Mouse (Mus musculus): ENCODE measurements around the gene Arhgap1. TPM values are rescaled to one million over a fixed set of nuclear protein-coding genes. Genes with fewer than 3 reads are reported as not detected.
A peak's percentile ranks its signal among the peaks of the same experiment; 100 is the strongest.
"Not testable (repeated sequence)": the region's sequence is repeated elsewhere in the genome, so short reads cannot be mapped to it uniquely, and the experiment has no call there.

Gene Arhgap1
- polyA plus RNA-seq (2017; shearing (Covaris generic)) = 100 to 1,000 TPM; 133 to 161 (median 149) TPM

DNA sequence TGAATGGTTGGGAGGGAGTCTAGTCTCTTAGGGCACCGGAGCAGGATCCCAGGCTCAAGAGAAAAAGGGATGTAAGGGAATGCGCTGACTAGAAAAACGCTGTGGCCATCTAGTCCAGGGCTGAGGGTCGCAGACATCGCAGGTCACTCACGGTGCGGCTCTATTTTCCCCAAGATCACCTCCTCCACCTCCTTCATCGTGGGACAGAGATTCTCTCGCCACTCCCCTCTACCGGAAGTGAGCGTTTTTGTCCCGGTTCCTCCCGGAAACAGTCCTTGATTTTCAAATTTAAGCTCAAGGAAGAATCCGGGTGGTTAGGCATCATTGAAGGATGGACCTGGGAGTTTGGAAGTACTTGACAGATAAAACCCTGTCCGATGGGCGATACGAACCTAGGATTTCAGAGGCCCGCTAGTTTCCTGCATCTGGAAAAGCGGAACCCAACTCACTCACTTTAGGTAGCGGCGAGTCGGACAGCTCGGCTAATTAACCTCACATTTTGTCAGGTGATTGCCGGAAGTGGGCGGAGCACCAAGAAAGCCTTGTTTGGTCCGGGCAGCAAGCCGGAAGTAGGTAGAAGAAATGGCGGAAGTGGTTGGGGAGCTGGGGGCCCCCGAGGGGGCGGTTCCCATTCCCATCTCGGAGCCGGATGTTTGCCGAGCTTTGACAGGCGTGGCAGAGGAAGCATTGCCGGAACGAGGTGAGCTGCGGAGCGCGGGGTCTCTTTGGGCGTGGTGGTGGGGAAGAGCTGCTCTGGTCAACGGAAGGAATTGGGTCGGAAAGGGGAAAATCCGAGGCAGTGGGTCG is at the start of gene Arhgap1, which contains the start of gene Zfp408:
Gene Arhgap1 (plus strand): TSS at position 308 of the 807 bp plus-strand sequence.
Gene Zfp408 (minus strand): TSS at position 239 of the 807 bp plus-strand sequence.
- peak; percentile 96 for ATAC-seq

DNA sequence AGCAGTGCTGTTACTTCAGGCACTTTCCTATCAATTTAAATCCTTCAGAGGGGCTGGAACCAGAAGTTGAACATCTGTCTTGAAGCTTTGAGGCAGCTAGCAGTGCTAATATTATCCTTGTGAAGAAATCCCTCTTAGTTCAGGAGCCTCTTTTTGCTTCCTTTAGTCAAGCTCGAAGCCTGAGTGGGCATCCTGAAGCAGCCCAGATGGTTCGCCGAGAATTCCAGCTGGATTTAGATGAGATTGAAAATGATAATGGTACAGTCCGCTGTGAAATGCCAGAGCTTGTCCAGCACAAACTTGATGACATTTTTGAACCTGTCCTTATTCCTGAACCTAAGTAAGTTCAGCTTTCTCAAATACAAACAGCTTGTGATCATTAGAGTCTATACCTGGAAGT is 49.2 kb upstream of the Arhgap1 start:
- ATAC-seq = no peak

DNA sequence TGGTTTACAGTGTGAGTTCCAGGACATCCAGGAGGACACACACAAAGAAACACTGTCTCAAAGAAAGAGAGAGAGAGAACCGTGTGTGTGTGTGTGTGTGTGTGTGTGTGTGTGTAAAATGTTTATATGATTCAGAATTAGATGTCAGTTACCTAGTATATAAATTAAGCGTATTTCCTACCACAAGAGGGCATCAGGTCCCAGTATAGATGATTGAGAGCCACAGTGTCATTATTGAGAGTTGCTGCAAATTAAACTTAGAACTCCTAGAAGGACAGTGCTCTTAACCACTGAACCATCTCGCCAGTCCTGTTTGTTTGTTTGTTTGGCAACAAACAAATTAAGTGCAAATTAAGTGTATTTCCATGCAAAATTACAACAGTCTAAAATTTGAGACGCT is 47.3 kb upstream of the Arhgap1 start:
- ATAC-seq = no peak

DNA sequence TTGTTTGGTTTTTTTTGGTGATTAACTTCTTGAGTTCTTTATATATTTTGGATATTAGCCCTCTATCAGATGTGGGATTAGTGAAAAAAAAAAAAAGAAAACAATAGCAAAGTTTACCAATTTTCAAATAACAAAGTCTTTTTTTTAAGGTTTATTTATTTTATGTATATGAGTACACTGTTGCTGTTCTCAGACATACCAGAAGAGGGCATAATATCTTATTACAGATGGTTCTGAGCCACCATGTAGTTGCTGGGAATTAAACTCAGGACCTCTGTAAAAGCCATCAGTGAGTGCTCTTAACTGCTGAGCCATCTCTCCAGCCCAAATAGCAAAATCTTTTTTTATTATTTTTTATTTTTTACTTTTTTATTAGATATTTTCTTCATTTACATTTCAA is 40.3 kb upstream of the Arhgap1 start:
- ATAC-seq = not testable (repeated sequence)

DNA sequence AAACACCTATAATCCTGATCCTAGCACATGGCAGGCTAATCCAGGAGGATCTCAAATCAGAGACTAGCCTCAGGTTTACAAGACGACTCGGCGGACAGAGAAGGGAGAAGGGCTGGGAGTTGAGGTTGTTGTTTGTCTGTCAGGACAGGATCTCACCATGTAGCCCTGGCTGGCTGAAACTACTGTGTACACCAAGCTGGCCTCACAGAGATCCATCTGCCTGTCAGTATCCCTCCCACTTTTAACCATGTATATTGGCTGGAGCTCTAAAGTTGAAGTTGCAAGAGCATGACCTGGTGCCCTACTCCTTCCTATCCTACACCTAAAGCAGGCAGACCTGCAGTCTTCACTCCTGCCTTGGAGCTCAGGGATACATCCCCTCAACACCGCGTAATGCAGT is 27.3 kb upstream of the Arhgap1 start:
- no peak for ATAC-seq

DNA sequence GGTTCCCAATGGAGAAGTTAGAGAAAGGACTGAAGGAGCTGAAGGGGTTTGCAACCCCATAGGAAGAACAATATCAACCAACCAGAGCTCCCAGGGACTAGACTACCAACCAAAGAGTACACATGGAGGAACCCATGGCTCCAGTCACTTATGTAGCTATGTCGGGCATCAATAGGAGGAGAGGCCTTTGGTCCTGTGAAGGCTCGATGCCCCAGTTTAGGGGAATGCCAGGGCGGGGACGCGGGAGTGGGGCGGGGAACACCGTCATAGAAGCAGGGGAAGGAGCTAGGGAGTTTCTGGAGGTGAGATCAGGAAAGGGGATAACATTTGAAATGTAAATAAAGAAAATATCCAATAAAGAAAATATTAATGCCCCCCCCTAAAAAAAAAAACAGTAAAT is 26.3 kb upstream of the Arhgap1 start:
- ATAC-seq = not testable (repeated sequence)

DNA sequence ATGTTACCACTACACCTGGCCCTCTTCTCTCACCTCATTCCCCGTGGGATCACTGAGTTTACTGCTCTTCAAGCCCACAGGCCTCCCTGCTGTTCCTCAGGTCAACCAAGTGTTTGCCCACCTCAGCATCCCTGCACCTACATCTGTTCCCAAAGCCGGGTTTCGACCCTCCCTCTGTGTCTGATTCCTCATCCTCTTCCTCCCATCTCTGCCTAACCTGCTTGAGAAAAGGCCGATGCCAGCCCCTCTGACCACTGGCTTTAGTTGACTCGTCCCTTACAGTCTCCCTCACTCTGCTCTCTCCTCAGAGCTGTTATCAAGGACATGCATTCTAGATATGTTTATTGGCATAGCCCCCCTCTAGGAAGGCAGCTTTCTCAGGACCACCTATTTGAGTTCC is 22.2 kb upstream of the Arhgap1 start:
- ATAC-seq = no peak

DNA sequence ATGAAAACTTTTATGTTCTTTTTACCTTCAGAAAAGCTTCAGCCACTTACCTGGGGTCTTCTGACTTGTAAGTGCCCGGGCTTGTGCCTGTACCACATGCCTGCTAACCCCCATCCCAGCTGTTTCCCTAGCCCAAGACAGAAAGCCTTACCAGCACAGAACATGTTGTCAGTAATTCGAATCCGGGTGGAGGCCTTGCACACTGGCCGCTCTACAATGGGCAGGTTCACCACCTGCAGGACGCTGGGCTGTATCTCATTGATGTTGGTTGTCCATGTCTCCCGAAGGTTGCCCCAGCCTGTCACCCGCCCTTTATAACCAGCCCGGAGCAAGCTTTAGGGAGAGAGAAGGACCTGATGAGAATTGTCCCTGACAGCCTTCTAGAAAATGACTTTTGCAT is 21.5 kb upstream of the Arhgap1 start:
- ATAC-seq = no peak

DNA sequence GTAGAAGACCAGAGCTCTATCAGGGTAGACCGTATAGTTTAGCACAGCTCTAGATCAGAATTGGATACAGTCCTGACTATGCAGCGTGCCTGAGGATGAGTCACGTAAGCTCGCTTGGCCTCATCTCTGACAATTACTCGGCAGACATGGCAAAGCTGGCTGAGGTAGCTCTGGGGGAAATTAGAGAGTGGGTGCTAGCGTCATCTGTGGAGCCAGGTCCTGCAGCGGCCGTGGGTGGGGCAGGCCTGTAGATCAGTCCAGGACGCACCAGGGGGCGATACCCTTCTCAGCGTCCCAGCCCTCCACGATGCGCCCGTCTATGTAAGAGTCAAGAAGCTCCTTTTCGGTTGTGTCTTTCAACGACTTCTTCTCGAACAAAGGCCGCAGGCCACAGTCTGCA is 20.0 kb upstream of the Arhgap1 start:
- ATAC-seq = no peak

DNA sequence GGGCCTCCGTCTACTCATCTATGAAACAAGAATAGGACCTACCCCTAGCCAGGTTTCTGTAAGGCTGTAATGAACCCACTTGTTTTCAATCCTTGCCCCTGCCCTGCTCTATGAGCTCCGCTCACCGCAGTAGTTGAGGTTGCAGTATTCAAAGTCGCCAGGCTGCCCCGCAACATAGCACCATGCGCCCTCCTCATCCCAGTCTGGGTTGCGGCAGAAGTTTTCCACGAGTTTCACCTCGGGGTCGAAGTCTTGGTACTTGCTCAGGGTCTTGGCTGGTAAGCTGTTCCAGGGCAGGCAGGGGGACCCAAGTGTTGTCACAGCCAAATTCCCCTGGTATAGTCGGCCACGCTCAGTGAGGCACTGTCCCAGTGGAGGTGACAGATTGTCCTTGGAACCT is 19.3 kb upstream of the Arhgap1 start:
- no peak for ATAC-seq

DNA sequence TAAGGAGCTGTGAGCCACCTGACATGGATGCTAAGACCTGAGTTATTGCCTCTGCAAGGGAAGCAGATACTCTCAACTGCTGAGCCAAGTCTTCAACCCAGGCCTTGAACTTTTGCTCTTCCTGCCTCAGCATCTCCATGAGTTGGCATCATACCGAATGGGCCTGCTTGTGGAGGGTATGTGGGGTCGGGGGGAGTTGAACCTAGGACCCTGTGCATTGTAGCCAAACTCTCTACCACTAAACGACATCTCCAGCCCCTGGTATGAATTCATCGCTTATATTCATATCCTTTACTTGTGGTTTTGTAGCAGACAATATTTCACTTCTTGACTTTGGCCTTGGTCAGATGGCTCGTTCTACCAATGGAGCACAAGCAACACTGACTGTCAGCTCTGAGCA is 17.8 kb upstream of the Arhgap1 start:
- ATAC-seq = no peak

DNA sequence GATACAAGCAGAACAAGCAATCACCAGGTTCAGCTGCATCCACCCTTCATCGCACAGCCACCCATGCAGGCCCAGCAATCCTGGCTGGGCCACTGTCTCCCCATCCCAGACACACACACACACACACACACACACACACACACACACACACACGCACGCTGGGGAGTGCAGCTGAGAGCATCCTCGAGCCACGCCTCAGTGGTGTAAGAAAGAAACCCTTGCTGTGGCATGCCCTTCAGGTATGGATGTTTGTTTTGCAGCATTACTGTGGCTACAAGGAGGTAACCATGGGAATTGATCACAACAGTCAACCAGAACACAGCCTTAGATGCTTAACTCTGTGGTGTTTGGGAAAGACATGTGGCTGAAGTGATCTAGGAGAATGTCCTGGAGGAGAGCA is 17.3 kb upstream of the Arhgap1 start:
- ATAC-seq = no peak

DNA sequence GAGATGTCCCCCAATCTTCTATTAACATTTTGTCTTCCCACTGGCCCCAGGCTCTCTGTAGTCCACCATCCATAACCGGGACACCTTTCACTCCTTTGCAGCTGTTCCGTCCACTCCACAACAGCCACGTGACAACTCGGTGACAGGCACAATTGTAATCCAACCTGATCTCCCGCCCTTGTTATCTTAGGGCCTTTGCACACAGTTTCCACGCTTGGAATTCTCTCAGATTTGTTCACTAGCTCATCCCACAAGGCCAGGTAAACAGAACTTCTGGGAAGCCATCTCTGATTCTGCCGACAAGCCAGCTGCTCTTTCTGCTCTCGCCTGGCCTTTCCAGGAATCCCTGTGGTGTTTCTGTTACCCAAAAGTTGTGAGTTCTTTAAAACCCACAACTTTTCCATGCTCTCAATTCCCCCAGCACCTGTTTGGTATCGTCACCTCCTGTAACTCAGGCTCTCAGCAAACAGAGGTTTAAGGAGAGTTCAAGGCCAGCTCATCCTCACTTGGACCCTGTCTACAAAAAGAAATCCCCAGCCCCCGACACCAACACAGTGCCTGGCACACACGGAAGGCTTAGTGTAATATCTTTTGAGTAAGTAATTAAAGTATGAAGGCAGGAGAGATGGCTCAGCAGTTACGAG is 16.2 kb upstream of the Arhgap1 start:
- ATAC-seq = no peak

DNA sequence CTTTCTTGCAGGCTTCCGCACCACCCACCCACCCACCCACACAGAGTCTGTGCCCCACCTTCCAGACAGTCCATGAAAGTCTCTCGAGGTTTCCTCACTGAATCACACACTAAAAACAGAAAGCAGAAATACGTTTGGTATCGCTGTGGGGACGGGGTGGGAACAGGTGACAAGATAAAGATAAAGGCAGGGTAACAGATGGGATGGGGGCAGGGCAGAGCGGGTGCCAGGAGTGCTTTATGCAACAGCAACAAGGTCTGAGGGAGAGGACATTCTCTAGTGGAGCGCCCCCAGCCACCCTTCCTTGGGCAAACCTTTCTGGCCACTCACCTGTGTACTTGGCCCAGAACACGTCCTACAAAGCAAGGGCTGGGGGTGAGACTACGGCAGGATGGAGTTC is 14.8 kb upstream of the Arhgap1 start:
- ATAC-seq = no peak

DNA sequence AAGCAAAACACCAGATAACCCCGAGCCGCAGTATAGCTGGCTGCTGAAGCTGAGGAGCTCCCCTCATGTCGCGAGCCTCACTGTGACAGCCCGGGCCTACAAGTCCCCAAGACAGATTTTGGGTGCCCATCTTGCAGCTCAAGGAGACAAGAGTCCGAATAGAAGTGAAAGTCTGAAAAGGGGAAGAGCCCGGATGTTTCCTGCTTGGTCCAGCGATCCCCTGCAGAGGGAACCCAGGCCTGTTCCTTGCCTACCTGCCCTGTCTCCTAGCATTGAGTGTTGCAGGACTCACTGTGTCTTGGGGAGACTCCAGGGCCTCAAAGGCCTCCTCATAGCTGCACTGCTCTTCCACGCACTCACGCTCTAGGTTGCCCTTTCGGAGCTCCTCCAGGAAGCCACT is 14.2 kb upstream of the Arhgap1 start:
- no peak for ATAC-seq

DNA sequence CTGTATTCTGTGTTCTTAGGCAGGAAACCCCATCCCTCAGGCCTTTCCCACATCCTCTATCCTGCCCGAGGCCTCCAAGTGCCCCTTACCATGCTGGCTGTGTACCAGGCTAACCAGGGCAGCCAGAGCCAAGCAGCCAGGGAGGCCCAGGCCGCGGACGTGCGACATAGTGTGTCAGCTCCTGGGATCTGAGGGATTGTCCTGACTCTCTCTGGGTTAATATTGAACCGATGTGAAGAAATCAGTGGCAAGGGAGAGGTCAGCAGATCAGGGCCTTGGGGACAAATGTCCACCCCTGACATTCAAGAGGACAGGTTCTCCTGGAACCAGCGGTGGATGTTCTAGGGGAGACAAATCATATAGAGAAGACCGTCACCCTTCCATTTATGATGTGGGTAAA is 13.4 kb upstream of the Arhgap1 start, which contains the start of gene F2:
Gene F2 (minus strand): TSS at position 186 of the 400 bp plus-strand sequence.
- ATAC-seq = no peak

DNA sequence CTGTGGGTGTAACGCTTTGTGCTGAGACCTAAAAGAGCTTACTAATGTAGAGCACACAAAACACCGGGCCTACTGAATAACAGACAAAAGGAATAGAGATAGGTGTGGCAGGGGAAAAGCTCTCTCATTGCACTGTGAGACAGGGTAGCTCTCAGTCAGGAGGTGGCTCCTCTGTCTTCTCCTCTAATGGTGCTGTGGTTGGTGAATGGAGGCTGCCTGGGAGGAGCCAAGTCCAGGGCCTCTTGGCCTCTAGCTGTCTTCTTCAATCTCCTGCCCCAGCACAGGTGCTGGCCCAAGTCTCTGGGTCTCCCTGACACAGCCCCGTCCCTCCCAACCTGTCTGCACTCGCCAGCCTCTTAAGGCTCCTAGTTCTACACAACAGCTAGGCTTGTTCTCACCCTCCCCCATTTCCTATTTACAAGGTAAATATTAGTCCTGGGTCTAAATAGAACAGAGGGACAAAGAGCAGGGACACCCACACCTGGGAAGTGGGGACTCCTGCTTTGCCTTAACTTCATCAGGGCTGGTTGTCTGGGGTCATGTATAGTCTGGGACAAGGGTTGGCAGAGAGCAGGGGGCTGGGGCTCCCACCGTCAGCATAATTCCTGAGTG is 12.8 kb upstream of the Arhgap1 start:
- no peak for ATAC-seq

DNA sequence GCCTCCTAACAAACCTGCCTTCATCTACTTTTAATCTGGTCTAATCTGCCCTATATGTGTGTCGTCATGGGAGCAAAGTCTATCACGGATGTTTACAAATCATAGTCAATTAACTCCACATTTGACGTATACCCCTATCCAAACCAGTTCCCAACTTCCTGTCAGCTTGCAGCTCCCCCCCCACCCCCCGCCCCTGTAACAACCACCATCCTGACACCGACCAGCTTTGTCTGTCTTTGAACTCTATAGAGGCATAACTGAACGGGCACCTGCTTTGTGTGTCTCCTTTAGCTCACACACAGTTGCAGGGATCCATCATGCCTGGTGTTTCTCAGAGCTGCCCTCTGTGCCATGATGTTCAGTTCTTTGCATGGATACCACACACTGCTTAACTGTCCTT is 10.7 kb upstream of the Arhgap1 start:
- no peak for ATAC-seq

DNA sequence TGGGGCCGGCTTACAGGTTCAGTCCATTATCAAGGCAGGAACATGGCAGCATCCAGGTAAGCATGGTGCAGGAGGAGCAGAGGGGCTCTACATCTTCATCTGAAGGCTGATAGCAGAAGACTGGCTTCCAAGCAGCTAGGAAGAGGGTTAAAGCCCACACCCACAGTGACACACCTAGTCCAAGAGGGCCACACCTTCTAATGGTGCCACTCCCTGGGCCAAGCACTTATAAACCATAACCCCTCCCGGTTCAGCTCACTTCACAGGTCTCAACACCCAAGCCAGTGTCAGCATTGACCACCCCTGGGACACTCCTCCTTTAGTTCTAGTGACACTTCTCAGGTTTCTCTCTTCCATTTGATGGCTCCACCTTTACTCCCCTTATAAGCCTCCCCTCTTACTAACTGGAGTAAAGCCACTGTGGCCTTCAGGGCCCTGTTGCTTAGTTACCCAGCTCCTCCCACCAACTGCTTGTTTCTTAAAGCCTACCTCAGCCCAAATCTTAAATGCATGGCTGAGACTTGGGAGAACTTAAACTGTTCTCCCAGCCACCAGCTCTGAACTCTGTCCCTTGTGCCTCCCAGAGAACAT is 6.7 kb upstream of the Arhgap1 start:
- no peak for ATAC-seq

DNA sequence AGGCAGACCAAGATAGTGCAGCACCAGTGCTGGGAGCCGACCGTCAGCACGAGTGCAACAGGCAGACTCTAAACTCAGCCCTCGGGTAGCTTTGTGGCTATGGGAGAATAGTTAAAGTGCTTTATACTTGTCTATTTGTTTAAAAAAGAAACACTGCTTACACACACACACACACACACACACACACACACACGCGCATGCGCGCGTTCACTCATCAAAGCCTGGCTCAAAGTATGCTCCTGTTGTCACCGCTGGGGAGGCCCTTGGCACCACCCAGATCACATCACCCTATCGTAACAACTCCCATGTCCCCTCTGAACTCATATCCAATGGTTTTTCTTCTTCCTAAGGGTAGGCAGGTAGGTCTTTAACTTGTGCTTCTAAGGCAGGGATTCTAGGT is 5.6 kb upstream of the Arhgap1 start:
- no peak for ATAC-seq

DNA sequence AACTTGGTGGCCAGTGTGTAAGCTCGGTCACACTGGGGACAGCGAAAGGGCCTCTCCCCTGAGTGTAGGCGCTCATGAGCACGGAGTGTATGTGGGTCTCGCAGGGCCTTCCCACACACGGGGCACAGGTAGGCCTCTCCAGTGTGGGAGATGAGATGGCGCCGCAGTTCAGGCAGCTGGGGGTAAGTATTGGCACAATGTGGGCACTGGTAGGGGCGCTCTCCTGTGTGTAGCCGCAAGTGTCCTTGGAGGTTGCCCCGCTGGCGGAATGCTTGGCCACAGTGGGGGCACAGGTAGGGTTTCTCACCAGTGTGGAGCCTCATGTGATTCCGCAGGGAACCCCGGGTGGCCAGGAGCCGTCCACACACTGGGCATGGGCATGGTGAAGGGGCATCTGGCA is 4.3 kb upstream of the Arhgap1 start:
- ATAC-seq = no peak

DNA sequence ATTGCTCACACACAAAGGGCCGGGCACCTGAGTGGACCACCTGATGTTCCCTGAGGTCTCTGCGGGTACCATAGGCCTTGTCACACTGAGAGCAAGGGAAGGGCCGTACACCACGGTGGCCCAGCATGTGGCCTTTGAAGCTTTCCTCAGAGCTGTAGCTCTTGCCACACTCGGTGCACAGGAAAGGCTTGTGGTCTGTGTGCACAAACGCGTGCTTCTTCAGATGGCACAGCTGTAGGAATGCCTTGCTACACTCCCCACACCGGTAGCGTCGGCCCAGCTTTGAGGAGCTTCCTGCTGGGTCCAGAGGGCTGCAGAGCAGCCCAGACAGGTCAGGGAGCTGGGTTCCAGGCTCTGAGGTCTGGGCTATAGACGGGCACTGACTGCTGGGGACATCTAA is 3.8 kb upstream of the Arhgap1 start:
- ATAC-seq = no peak

DNA sequence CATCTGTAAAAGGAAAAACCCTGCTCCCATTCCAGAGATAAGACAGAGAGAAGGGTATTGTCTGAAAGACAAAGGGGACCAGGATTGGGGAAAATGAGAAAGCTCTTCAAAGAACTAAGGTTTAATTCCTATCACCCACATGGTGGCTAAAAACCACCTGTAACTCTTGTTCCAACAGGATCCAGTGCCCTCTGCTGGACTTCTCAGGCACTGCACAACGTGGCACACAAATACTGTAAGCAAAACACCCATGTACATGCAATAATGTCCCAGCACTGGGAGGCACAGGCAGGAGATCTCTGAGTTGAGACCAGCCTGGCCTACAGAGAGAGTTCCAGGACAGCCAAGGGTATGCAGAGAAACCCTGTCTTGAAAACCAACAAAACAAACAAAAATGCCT is 2.9 kb upstream of the Arhgap1 start:
- ATAC-seq = no peak
